Mouse (Mus musculus) midbrain, postnatal 0 days (tissue): ENCODE data around the gene Lgi4. TPM values are rescaled to one million over a fixed set of nuclear protein-coding genes. Genes with fewer than 3 reads are reported as not detected.
A peak's percentile ranks its signal among the peaks of the same experiment; 100 is the strongest.

Source experiments
- ATAC-seq: fragments of 200-750 bp; cut with Nextera tagmentation; 2 replicates; pipeline ENCODE4 v1.8.0; 2017; ENCODE audit warnings: moderate number of reproducible peaks, mild to moderate bottlenecking, moderate TSS enrichment, moderate library complexity; ENCODE audit not compliant: low FRiP score
- DNase-seq: peaks from one replicate; pipeline ENCODE4 v3.0.0-alpha.2; 2015; ENCODE audit warnings: low spot score
- H3K27ac ChIP-seq: fragments of 300-500 bp; sonication (generic); 2 replicates; pipeline ENCODE4 v1.5.1; 2014; ENCODE audit warnings: low read depth, mild to moderate bottlenecking, low read length, mixed read lengths
- H3K27me3 ChIP-seq: fragments of 300-500 bp; sonication (generic); 2 replicates; pipeline ENCODE4 v1.6.1; 2014; ENCODE audit warnings: low read length, control low read depth, mixed read lengths; ENCODE audit not compliant: insufficient read depth
- H3K36me3 ChIP-seq: fragments of 300-500 bp; sonication (generic); 2 replicates; pipeline ENCODE4 v1.6.1; 2014; ENCODE audit warnings: low read length, control low read depth, mixed read lengths; ENCODE audit not compliant: insufficient read depth
- H3K4me1 ChIP-seq: fragments of 300-500 bp; sonication (generic); 2 replicates; pipeline ENCODE4 v1.6.1; 2014; ENCODE audit warnings: mild to moderate bottlenecking, control low read depth, antibody characterized with exemption, low read length, mixed read lengths; ENCODE audit not compliant: insufficient read depth
- H3K4me2 ChIP-seq: fragments of 300-500 bp; sonication (generic); 2 replicates; pipeline ENCODE4 v1.6.1; 2014; ENCODE audit warnings: low read depth, mild to moderate bottlenecking, low read length, mixed read lengths; ENCODE audit not compliant: poor library complexity, severe bottlenecking
- H3K4me3 ChIP-seq: fragments of 300-500 bp; sonication (generic); 2 replicates; pipeline ENCODE4 v1.5.1; 2014; ENCODE audit warnings: low read depth, mild to moderate bottlenecking, low read length, moderate library complexity
- H3K9ac ChIP-seq: fragments of 300-500 bp; sonication (generic); replicated peaks from 2 replicates; pipeline ENCODE4 v1.6.1; 2014; ENCODE audit warnings: mild to moderate bottlenecking, low read length, moderate library complexity, mixed read lengths; ENCODE audit not compliant: poor library complexity, severe bottlenecking
- H3K9me3 ChIP-seq: fragments of 300-500 bp; sonication (generic); 2 replicates; pipeline ENCODE4 v1.6.1; 2016; ENCODE audit warnings: low read length, control low read depth
- CTCF ChIP-seq: IDR thresholded peaks from 2 replicates; pipeline ENCODE4 v1.5.1; 2016; ENCODE audit warnings: antibody characterized with exemption, mild to moderate bottlenecking
- WGBS: fragments of 180-500 bp; shearing (Covaris S2); extraction: QIAGEN DNeasy Blood & Tissue Kit; methylation state at CpG from one replicate; pipeline ENCODE4 v1.1.7; 2014; 5-methylcytosine and 5-hydroxymethylcytosine counted together
- polyA plus RNA-seq: library from polyadenylated mRNA; unstranded; fragments of >200 nt; fragmentation: Nextera tagmentation; extraction: Ambion mirVana; gene quantifications from 2 replicates; pipeline ENCODE4 v1.2.1, GENCODE M21; 2015
- total RNA-seq: library from RNA; depleted of rRNA; stranded (reverse); fragments of >200 nt; gene quantifications from 2 replicates; pipeline ENCODE4 v1.2.3, GENCODE M21; 2014

Gene Lgi4
- total and polyA plus RNA-seq, 2 experiments from 2014 or later: 0.56 to 1.3 TPM

- H3K36me3 ChIP-seq: no peaks in the 10 kb centered on the region
- no peaks in the 10 kb centered on the region for H3K4me1 ChIP-seq
- no peak overlapping the region for H3K9ac ChIP-seq
- 68% methylated on average over 7 of the region's 7 CpGs for WGBS
- H3K27ac ChIP-seq: no peak overlapping the region
- no peak overlapping the region for H3K4me2 ChIP-seq
- ATAC-seq: no peak
- H3K9me3 ChIP-seq: no peaks in the 10 kb centered on the region
- no peak for TF ChIP-seq CTCF
- DNase-seq: no peak
- H3K4me3 ChIP-seq: no peak overlapping the region
- H3K27me3 ChIP-seq: no peaks in the 10 kb centered on the region
These were observed 15.0 kb downstream of the Lgi4 start for GRCm38 (mm10) chr7:31074061-31074712.

GRCm38 (mm10) chr7:31074713-31075069 is 15.5 kb downstream of the Lgi4 start:
- 67% methylated on average over 5 of the region's 5 CpGs for WGBS
- Histone ChIP-seq H3K27ac (no peak overlapping the region), H3K4me2 (no peak overlapping the region), H3K9me3 (no peaks in the 10 kb centered on the region), H3K4me3 (no peak overlapping the region), H3K4me1 (no peaks in the 10 kb centered on the region), H3K36me3 (no peaks in the 10 kb centered on the region), H3K9ac (no peak overlapping the region), H3K27me3 (no peaks in the 10 kb centered on the region)
- DNase-seq (no peak), ATAC-seq (no peak)
- TF ChIP-seq CTCF: no peak

GRCm38 (mm10) chr7:31076492-31076891 is 17.4 kb downstream of the Lgi4 start, which contains the start of gene Fxyd3:
Gene Fxyd3 (minus strand): TSS chr7:31076704.
- ATAC-seq: no peak
- Histone ChIP-seq H3K27me3 (no peaks in the 10 kb centered on the region), H3K4me1 (no peaks in the 10 kb centered on the region), H3K4me2 (no peak within 1 kb of the TSS), H3K27ac (no peak within 1 kb of the TSS), H3K4me3 (no peak within 1 kb of the TSS), H3K9me3 (no peaks in the 10 kb centered on the region), H3K9ac (no peak within 1 kb of the TSS), H3K36me3 (no peaks in the 10 kb centered on the region)
- 62% methylated on average over 5 of the region's 5 CpGs for WGBS
- TF ChIP-seq CTCF: no peak
- DNase-seq: no peak

- DNase-seq (peak; percentile 40), ATAC-seq (peak; percentile 59)
- Histone ChIP-seq H3K4me3 (no peak overlapping the region), H3K9me3 (no peaks in the 10 kb centered on the region), H3K36me3 (no peaks in the 10 kb centered on the region), H3K4me1 (no peaks in the 10 kb centered on the region), H3K27me3 (no peaks in the 10 kb centered on the region), H3K4me2 (no peak overlapping the region), H3K27ac (no peak overlapping the region), H3K9ac (no peak overlapping the region)
- no peak for TF ChIP-seq CTCF
- 50% methylated on average over 6 of the region's 6 CpGs for WGBS
These were observed 18.3 kb downstream of the Lgi4 start for GRCm38 (mm10) chr7:31077470-31077869.

- ATAC-seq: peak; percentile 42; the same call in 1 of the 2 replicates
- peak; percentile 82 for DNase-seq
- no peaks in the 10 kb centered on the region for H3K4me1 ChIP-seq
These were observed 18.8 kb downstream of the Lgi4 start for GRCm38 (mm10) chr7:31077885-31078445.

GRCm38 (mm10) chr7:31079670-31080069 is 20.5 kb downstream of the Lgi4 start:
- no peak for ATAC-seq
- Histone ChIP-seq H3K9me3 (no peaks in the 10 kb centered on the region), H3K36me3 (no peaks in the 10 kb centered on the region), H3K4me3 (no peak overlapping the region), H3K9ac (no peak overlapping the region), H3K27ac (no peak overlapping the region), H3K27me3 (no peaks in the 10 kb centered on the region), H3K4me2 (no peak overlapping the region), H3K4me1 (no peaks in the 10 kb centered on the region)
- 92% methylated on average over 8 of the region's 8 CpGs for WGBS
- DNase-seq: no peak
- TF ChIP-seq CTCF: no peak

More at GRCm38 (mm10) chr7:31077885-31078445, 18.8 kb downstream of the Lgi4 start:
- H3K27ac ChIP-seq: no peak overlapping the region
- no peaks in the 10 kb centered on the region for H3K36me3 ChIP-seq
- H3K9ac ChIP-seq: no peak overlapping the region
- no peaks in the 10 kb centered on the region for H3K27me3 ChIP-seq
- peak; percentile 90 for TF ChIP-seq CTCF
- H3K4me3 ChIP-seq: no peak overlapping the region
- 52% methylated on average over 5 of the region's 5 CpGs for WGBS
- no peak overlapping the region for H3K4me2 ChIP-seq
- H3K9me3 ChIP-seq: no peaks in the 10 kb centered on the region
